Mouse (Mus musculus) brain, embryonic 14.5 days (tissue): ENCODE measurements around the gene Cd2bp2.

Experiments used
- CTCF ChIP-seq: fragments of 200-500 bp; IDR thresholded peaks from 2 replicates; pipeline ENCODE4 v1.5.1; 2012; ENCODE audit warnings: inconsistent platforms, mild to moderate bottlenecking, moderate library complexity, borderline replicate concordance; ENCODE audit not compliant: insufficient read depth, insufficient read length; ENCODE audit errors: extremely low read depth
- POLR2A ChIP-seq: fragments of 200-500 bp; IDR thresholded peaks from 2 replicates; pipeline ENCODE4 v1.6.1; 2012; ENCODE audit warnings: mild to moderate bottlenecking, inconsistent platforms, borderline replicate concordance; ENCODE audit not compliant: poor library complexity, insufficient read depth, insufficient read length, severe bottlenecking; ENCODE audit errors: extremely low read depth

DNA sequence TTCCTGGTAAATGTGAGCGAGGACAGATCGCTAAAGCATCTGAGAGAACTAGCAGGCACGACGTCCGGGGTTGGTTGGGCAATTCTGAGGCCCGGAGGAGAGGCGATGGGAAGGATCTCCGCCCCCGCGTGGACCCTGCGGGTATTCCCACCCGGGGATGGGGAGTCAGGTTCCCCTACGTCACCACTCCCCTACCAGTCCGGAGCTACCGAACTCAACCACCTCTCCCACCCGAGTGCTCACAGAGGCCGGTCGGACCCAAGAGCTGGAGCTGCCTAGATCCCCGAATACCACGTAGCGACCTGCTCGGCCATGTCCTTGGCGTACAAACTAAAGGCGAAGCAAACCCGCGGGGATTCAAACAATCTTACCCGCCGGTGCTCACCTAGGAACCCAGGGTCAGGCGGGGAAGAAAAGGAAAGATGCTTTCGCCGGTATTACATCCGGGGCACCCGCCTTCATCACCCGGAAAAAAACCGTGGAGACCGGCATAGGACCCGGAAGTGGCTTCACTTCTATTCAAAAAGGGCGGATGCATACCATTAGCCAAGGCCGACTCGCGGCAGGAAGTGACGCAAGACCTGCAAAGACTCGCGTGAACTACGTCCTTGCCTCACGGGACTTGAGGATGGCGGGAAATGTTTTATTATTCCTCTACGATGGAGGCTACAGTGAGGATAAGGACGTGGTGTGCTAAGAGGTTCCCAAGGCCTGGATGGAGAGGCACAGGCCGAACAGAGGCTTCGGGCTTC is at the start of gene Cd2bp2:
- TF ChIP-seq CTCF (peak; percentile 41; the same call in 1 of the 2 replicates), POLR2A (peak; percentile 9; the same call in 1 of the 2 replicates)
